Mouse (Mus musculus): ENCODE results near the gene Ank2. TPM values are rescaled to one million over a fixed set of nuclear protein-coding genes. Genes with fewer than 3 reads are reported as not detected.
"Not testable (repeated sequence)": the region's sequence is repeated elsewhere in the genome, so short reads cannot be mapped to it uniquely, and the experiment has no call there.

Ank2 gene
- total RNA-seq, 2 experiments from 2014 or later, result 675 to 811 TPM

GRCm38 (mm10) chr3:127429866-127430265 lies 69.3 kb downstream of the Ank2 start:
- peak; percentile 16 to 23 for DNase-seq (ENCODE audit: extremely low spot score in 1 of 2, low spot score in 1 of 2)

GRCm38 (mm10) chr3:127428527-127428926 lies 70.6 kb downstream of the Ank2 start:
- DNase-seq (ENCODE audit: extremely low spot score in 1 of 2, low spot score in 1 of 2), result no peak

GRCm38 (mm10) chr3:127416950-127417349 lies 82.2 kb downstream of the Ank2 start:
- DNase-seq (ENCODE audit: extremely low spot score in 1 of 2, low spot score in 1 of 2), result no peak

- no peak for DNase-seq (ENCODE audit: extremely low spot score in 1 of 2, low spot score in 1 of 2)
These were observed 84.7 kb downstream of the Ank2 start for GRCm38 (mm10) chr3:127414438-127414837.

GRCm38 (mm10) chr3:127408684-127409550 lies 90.2 kb downstream of the Ank2 start:
- peak; percentile 67 to 73 for DNase-seq (ENCODE audit: extremely low spot score in 1 of 2, low spot score in 1 of 2)

- no peak for DNase-seq (ENCODE audit: extremely low spot score in 1 of 2, low spot score in 1 of 2)
These were observed 91.1 kb downstream of the Ank2 start for GRCm38 (mm10) chr3:127407868-127408574.

- no peak for DNase-seq (ENCODE audit: extremely low spot score in 1 of 2, low spot score in 1 of 2)
These were observed 92.3 kb downstream of the Ank2 start for GRCm38 (mm10) chr3:127406883-127407282.

- DNase-seq (ENCODE audit: extremely low spot score in 1 of 2, low spot score in 1 of 2), result no peak
These were observed 94.8 kb downstream of the Ank2 start for GRCm38 (mm10) chr3:127404371-127404770.

- DNase-seq (ENCODE audit: extremely low spot score in 1 of 2, low spot score in 1 of 2), result no peak
These were observed 98.2 kb downstream of the Ank2 start for GRCm38 (mm10) chr3:127400976-127401375.

GRCm38 (mm10) chr3:127400468-127400867 lies 98.7 kb downstream of the Ank2 start:
- not testable (repeated sequence) for DNase-seq (ENCODE audit: extremely low spot score in 1 of 2, low spot score in 1 of 2)

- no peak for DNase-seq (ENCODE audit: extremely low spot score in 1 of 2, low spot score in 1 of 2)
These were observed 101.4 kb downstream of the Ank2 start for GRCm38 (mm10) chr3:127397774-127398173.

GRCm38 (mm10) chr3:127395202-127395601 lies 103.9 kb downstream of the Ank2 start:
- no peak for DNase-seq (ENCODE audit: extremely low spot score in 1 of 2, low spot score in 1 of 2)

GRCm38 (mm10) chr3:127387016-127387517 lies 112.1 kb downstream of the Ank2 start:
- DNase-seq (ENCODE audit: extremely low spot score in 1 of 2, low spot score in 1 of 2), result no peak

GRCm38 (mm10) chr3:127383231-127383630 lies 115.9 kb downstream of the Ank2 start:
- no peak for DNase-seq (ENCODE audit: extremely low spot score in 1 of 2, low spot score in 1 of 2)

GRCm38 (mm10) chr3:127376901-127377460 lies 122.2 kb downstream of the Ank2 start:
- peak in 1 of 2 experiments; percentile 27 for DNase-seq (ENCODE audit: extremely low spot score in 1 of 2, low spot score in 1 of 2)

- no peak for DNase-seq (ENCODE audit: extremely low spot score in 1 of 2, low spot score in 1 of 2)
These were observed 123.0 kb downstream of the Ank2 start for GRCm38 (mm10) chr3:127375956-127376660.

- DNase-seq (ENCODE audit: extremely low spot score in 1 of 2, low spot score in 1 of 2), result no peak
These were observed 124.9 kb downstream of the Ank2 start for GRCm38 (mm10) chr3:127374190-127374710.

- no peak for DNase-seq (ENCODE audit: extremely low spot score in 1 of 2, low spot score in 1 of 2)
These were observed 127.4 kb downstream of the Ank2 start for GRCm38 (mm10) chr3:127371774-127372173.

- no peak for DNase-seq (ENCODE audit: extremely low spot score in 1 of 2, low spot score in 1 of 2)
These were observed 129.6 kb downstream of the Ank2 start for GRCm38 (mm10) chr3:127369529-127369928.

GRCm38 (mm10) chr3:127367450-127367849 lies 131.7 kb downstream of the Ank2 start:
- no peak for DNase-seq (ENCODE audit: extremely low spot score in 1 of 2, low spot score in 1 of 2)

All from layer of hippocampus, postnatal 25 days (tissue).